Mouse (Mus musculus) kidney, adult 18-20 months (tissue): ENCODE results near the gene Olfr522.

ENCODE experiments used
- DNase-seq: peaks from one replicate; pipeline ENCODE4 v3.0.0; 2021

The Olfr522 gene

GRCm38 (mm10) chr7:140164664-140165063 lies at the start of gene Olfr522:
TSS of gene Olfr522 (minus strand) at chr7:140164764.
- no peak for DNase-seq

- no peak for DNase-seq
Observed at GRCm38 (mm10) chr7:140213841-140214240, 49.3 kb upstream of the Olfr522 start.

GRCm38 (mm10) chr7:140208677-140209076 lies 44.1 kb upstream of the Olfr522 start:
- DNase-seq: peak; percentile 16

- DNase-seq: no peak
Observed at GRCm38 (mm10) chr7:140208153-140208552, 43.6 kb upstream of the Olfr522 start.

- no peak for DNase-seq
Observed at GRCm38 (mm10) chr7:140206904-140207303, 42.3 kb upstream of the Olfr522 start.

- no peak for DNase-seq
Observed at GRCm38 (mm10) chr7:140205864-140206263, 41.3 kb upstream of the Olfr522 start, which contains the start of gene Olfr524. TSS of gene Olfr524 (minus strand) at chr7:140205964.

- DNase-seq: no peak
Observed at GRCm38 (mm10) chr7:140201090-140201489, 36.5 kb upstream of the Olfr522 start.

- no peak for DNase-seq
Observed at GRCm38 (mm10) chr7:140196002-140196401, 31.4 kb upstream of the Olfr522 start.

- DNase-seq: no peak
Observed at GRCm38 (mm10) chr7:140194031-140194430, 29.5 kb upstream of the Olfr522 start.

GRCm38 (mm10) chr7:140192851-140193250 lies 28.3 kb upstream of the Olfr522 start:
- DNase-seq: no peak

GRCm38 (mm10) chr7:140192445-140192844 lies 27.9 kb upstream of the Olfr522 start:
- no peak for DNase-seq

GRCm38 (mm10) chr7:140190435-140190834 lies 25.9 kb upstream of the Olfr522 start:
- DNase-seq: no peak

- DNase-seq: no peak
Observed at GRCm38 (mm10) chr7:140188391-140189328, 24.1 kb upstream of the Olfr522 start.

GRCm38 (mm10) chr7:140187721-140188390 lies 23.3 kb upstream of the Olfr522 start:
- no peak for DNase-seq

- peak; percentile 65 for DNase-seq
Observed at GRCm38 (mm10) chr7:140186646-140187620, 22.4 kb upstream of the Olfr522 start.

- DNase-seq: no peak
Observed at GRCm38 (mm10) chr7:140184206-140184605, 19.6 kb upstream of the Olfr522 start.

GRCm38 (mm10) chr7:140180692-140181091 lies 16.1 kb upstream of the Olfr522 start:
- no peak for DNase-seq

- DNase-seq: peak; percentile 73
Observed at GRCm38 (mm10) chr7:140179176-140179575, 14.6 kb upstream of the Olfr522 start.

GRCm38 (mm10) chr7:140172936-140173335 lies 8.4 kb upstream of the Olfr522 start, which contains the start of gene Olfr523:
TSS of gene Olfr523 (plus strand) at chr7:140173217.
- DNase-seq: no peak

- DNase-seq: no peak
Observed at GRCm38 (mm10) chr7:140170863-140171262, 6.3 kb upstream of the Olfr522 start.

- DNase-seq: no peak
Observed at GRCm38 (mm10) chr7:140169386-140169785, 4.8 kb upstream of the Olfr522 start.

GRCm38 (mm10) chr7:140167950-140168349 lies 3.4 kb upstream of the Olfr522 start:
- DNase-seq: no peak

- no peak for DNase-seq
Observed at GRCm38 (mm10) chr7:140160363-140160762, 4.2 kb downstream of the Olfr522 start.
